Mouse (Mus musculus) spleen, adult 2 months (tissue): ENCODE measurements at regions not wholly inside any gene's neighbourhood (a gene's known extent, or its start where the extent isn't known, plus 50 kb on each side); places are given as distances from the start of the nearest gene placed in this dataset.
"Not testable (repeated sequence)": the region's sequence is repeated elsewhere in the genome, so short reads cannot be mapped to it uniquely, and the experiment has no call there.

ENCODE experiments used
- DNase-seq, 2 experiments: peaks; one replicate each; pipeline versions ENCODE4 v3.0.0 to v3.0.0-alpha.2; 2012 to 2021; ENCODE audit warnings: low spot score in 2 of 2, low read depth in 1 of 2
- H3K27ac ChIP-seq: fragments of 200-500 bp; 2 replicates; pipeline ENCODE4 v1.5.1; 2012; ENCODE audit warnings: low read length, inconsistent platforms; ENCODE audit not compliant: insufficient read depth
- H3K27me3 ChIP-seq: fragments of 200-500 bp; 2 replicates; pipeline ENCODE4 v1.6.1; 2012; ENCODE audit warnings: mild to moderate bottlenecking, moderate library complexity, low read length, inconsistent platforms; ENCODE audit not compliant: control insufficient read depth, insufficient read depth
- H3K36me3 ChIP-seq: fragments of 200-500 bp; 2 replicates; pipeline ENCODE4 v1.6.1; 2012; ENCODE audit warnings: mild to moderate bottlenecking, low read length, inconsistent platforms; ENCODE audit not compliant: control insufficient read depth, insufficient read depth
- H3K4me1 ChIP-seq: fragments of 200-500 bp; 2 replicates; pipeline ENCODE4 v1.6.1; 2011; ENCODE audit warnings: inconsistent platforms; ENCODE audit not compliant: control insufficient read depth, insufficient read depth, insufficient read length
- H3K4me3 ChIP-seq: fragments of 200-500 bp; 2 replicates; pipeline ENCODE4 v1.5.1; 2011; ENCODE audit warnings: mild to moderate bottlenecking, inconsistent platforms; ENCODE audit not compliant: insufficient read depth, insufficient read length; ENCODE audit errors: extremely low read depth
- CTCF ChIP-seq: fragments of 200-500 bp; IDR thresholded peaks from 2 replicates; pipeline ENCODE4 v1.5.1; 2011; ENCODE audit warnings: mild to moderate bottlenecking, inconsistent platforms; ENCODE audit not compliant: insufficient read depth, insufficient read length, insufficient replicate concordance; ENCODE audit errors: extremely low read depth
- POLR2A ChIP-seq: fragments of 200-500 bp; IDR thresholded peaks from 2 replicates; pipeline ENCODE4 v1.6.1; 2011; ENCODE audit warnings: low read depth, low read length, inconsistent platforms
- WGBS: fragments of 180-500 bp; shearing (Covaris S2); methylation state at CpG from one replicate; pipeline ENCODE4 v1.1.7; 2018; 5-methylcytosine and 5-hydroxymethylcytosine counted together

DNA sequence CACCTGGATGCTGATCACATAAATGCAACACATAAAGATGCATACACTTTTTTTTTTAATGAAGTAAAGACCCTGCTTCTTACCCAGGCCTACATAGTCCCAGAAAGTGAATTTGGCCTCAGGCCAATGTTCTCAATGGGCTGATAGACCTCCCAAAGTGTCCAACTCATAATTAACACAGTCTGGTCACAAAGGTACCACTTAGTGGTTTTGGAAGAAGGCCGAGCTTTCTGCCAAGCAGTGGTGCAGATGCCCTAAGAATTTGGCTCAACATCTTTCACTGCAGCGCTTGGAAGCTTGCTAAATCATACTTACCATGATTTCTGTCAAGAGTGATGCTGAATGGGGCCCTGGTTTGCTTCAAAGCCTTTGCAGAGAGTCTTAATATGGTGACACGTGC lies 706.4 kb upstream of the Rag2 start:
- Histone ChIP-seq H3K4me3 (no peak overlapping the region), H3K27me3 (no peaks in the 10 kb centered on the region), H3K4me1 (no peaks in the 10 kb centered on the region), H3K36me3 (no peaks in the 10 kb centered on the region), H3K27ac (no peak overlapping the region)
- no peak for DNase-seq
- WGBS = 73% methylated on average over 3 of the region's 3 CpGs
- no peak for TF ChIP-seq POLR2A
- TF ChIP-seq CTCF = no peak

GRCm38 (mm10) chr2:100919537-100920212 lies 704.8 kb upstream of the Rag2 start:
- Histone ChIP-seq H3K36me3 (no peaks in the 10 kb centered on the region), H3K4me1 (no peaks in the 10 kb centered on the region), H3K27me3 (no peaks in the 10 kb centered on the region), H3K27ac (no peak overlapping the region), H3K4me3 (no peak overlapping the region)
- WGBS = 66% methylated on average over 1 of the region's 1 CpGs
- DNase-seq = no peak
- TF ChIP-seq POLR2A (no peak), CTCF (no peak)

DNA sequence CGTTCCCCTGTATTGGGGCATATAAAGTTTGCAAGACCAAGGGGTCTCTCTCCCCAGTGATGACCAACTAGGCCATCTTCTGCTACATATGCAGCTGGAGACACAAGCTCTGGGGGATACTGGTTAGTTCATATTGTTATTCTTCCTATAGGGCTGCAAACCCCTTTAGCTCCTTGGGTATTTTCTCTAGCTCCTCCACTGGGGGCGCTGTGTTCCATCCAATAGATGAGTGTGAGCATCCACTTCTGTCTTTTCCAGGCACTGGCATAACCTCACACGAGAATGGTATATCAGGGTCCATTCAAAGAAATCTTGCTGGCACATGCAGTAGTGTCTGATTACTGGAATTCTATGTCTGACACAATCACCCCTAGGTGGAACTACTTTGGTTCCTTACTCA lies 675.9 kb upstream of the Rag2 start:
- not testable (repeated sequence) for H3K27ac ChIP-seq, H3K27me3 ChIP-seq, H3K4me3 ChIP-seq, H3K4me1 ChIP-seq, H3K36me3 ChIP-seq, DNase-seq
- 39% methylated on average over 3 of the region's 3 CpGs for WGBS

DNA sequence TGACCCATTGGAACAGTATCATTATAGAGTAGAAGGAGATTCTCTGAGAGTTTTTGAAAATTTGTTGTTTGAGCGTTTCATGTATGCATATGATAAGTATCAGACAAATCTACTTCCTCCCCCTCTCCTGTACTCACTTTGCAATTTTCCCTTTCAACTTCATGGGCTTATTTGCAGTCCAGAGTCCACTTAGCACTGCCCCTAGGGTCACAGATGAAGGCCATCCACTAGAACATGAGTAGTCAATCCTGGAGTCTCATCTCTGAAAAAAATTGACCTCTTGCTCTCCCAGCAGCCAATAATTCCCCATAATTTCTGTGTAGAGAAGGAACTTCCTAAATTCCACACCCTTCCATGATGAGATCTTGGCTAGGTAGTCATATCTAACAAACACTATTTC lies 665.1 kb upstream of the Rag2 start:
- H3K4me1 ChIP-seq = no peaks in the 10 kb centered on the region
- H3K27me3 ChIP-seq = no peaks in the 10 kb centered on the region
- H3K4me3 ChIP-seq = no peak overlapping the region
- H3K27ac ChIP-seq = no peak overlapping the region
- DNase-seq = no peak
- no peaks in the 10 kb centered on the region for H3K36me3 ChIP-seq
- TF ChIP-seq POLR2A (no peak), CTCF (no peak)
- WGBS = 84% methylated on average over 1 of the region's 1 CpGs

DNA sequence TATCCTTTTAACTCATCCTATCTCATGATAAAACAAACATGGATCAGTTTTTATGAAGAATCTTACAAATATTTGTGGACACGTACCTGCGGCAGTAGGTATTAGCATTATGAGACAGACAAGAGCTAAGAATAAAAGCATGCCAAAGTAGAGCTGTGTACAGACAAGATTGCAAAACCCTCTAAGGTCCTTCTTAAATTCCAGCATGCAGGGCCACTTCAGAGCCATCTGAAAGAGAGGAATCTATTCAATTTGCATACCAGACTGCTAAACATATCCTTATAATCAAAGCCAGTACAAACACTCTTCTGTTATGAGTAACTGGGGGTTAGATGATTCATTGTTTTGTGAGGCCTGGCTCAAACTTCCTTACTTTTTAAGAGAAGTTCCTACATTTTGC lies 659.9 kb upstream of the Rag2 start:
- Histone ChIP-seq H3K4me3 (no peak overlapping the region), H3K4me1 (no peaks in the 10 kb centered on the region), H3K36me3 (no peaks in the 10 kb centered on the region), H3K27me3 (no peaks in the 10 kb centered on the region), H3K27ac (no peak overlapping the region)
- TF ChIP-seq POLR2A = no peak
- TF ChIP-seq CTCF = no peak
- WGBS = 94% methylated on average over 2 of the region's 2 CpGs
- DNase-seq = no peak

GRCm38 (mm10) chr2:100977202-100977601 lies 647.3 kb upstream of the Rag2 start:
- H3K27ac ChIP-seq = no peak overlapping the region
- TF ChIP-seq CTCF (no peak), POLR2A (no peak)
- no peaks in the 10 kb centered on the region for H3K36me3 ChIP-seq
- H3K27me3 ChIP-seq = no peaks in the 10 kb centered on the region
- DNase-seq = no peak
- H3K4me1 ChIP-seq = no peaks in the 10 kb centered on the region
- H3K4me3 ChIP-seq = no peak overlapping the region

- Histone ChIP-seq H3K27me3 (no peaks in the 10 kb centered on the region), H3K4me3 (no peak overlapping the region), H3K36me3 (no peaks in the 10 kb centered on the region), H3K4me1 (no peaks in the 10 kb centered on the region), H3K27ac (no peak overlapping the region)
- TF ChIP-seq CTCF = no peak
- 59% methylated on average over 1 of the region's 1 CpGs for WGBS
- no peak for DNase-seq
Measured at GRCm38 (mm10) chr2:100982362-100982761, 642.2 kb upstream of the Rag2 start.

DNA sequence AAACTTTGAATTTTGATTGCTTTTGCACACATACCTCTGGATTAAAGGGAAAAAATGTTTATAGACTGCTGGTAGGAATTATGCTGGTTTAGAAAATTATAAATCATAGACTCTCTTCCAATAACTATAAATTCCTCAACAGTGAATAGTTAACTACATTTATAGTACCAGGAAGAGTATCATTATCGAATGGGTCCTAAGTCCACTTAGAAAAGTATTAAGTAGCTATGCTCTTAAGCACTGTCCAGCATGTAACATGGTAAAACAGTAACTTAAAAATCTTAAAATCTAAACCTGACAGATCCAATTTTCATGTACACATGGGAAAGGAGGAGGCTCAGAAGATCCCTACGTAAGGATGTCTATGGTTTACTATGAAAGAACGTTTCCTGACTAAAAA lies 609.2 kb upstream of the Rag2 start:
- TF ChIP-seq POLR2A = no peak
- TF ChIP-seq CTCF = no peak
- no peak for DNase-seq
- H3K27me3 ChIP-seq = no peaks in the 10 kb centered on the region
- no peaks in the 10 kb centered on the region for H3K36me3 ChIP-seq
- 81% methylated on average over 3 of the region's 3 CpGs for WGBS
- no peak overlapping the region for H3K4me3 ChIP-seq
- H3K27ac ChIP-seq = no peak overlapping the region
- H3K4me1 ChIP-seq = no peaks in the 10 kb centered on the region
